Mouse (Mus musculus) R1 (cell line): Measurements from ENCODE around the gene Enpp1.

Source experiments
- DNase-seq: peaks from one replicate; pipeline ENCODE4 v3.0.0-alpha.2; 2018; ENCODE audit warnings: low read depth, low spot score

Enpp1 gene

DNA sequence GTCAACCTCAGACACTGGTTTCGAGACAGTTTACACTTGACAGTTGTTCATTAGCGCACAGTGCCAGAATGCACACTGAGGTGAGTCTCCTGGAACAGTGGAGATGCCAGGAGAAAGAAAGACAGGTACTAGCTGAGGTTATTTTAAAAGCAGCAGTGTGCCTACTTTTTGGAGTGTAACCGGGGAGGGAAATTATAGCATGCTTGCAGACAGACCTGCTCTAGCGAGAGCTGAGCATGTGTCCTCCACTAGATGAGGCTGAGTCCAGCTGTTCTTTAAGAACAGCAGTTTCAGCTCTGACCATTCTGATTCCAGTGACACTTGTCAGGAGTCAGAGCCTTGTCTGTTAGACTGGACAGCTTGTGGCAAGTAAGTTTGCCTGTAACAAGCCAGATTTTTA lies 114.2 kb downstream of the Enpp1 start:
- no peak for DNase-seq

DNA sequence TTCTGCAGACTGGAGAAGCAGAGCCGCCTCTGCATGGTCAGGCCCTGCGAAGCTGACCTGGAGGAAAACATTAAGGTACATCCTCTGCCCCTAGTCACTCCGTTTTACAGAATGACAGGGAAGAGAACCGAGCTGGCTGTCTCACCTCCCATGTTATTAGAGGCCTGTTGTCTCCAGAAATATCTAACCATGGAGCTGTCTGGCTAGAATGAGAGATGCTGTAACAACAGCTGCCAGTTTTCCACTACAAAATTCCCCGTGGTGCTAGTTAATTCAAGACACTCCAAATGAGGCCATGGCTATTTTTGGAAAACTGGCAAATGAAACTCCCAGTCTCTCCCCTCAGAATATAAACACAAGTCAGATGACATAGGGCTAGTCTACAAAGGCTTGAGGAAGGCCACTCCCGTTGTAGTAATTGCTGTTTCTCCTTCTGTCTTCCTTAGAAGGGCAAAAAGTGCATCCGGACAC lies 115.1 kb downstream of the Enpp1 start:
- DNase-seq: no peak

DNA sequence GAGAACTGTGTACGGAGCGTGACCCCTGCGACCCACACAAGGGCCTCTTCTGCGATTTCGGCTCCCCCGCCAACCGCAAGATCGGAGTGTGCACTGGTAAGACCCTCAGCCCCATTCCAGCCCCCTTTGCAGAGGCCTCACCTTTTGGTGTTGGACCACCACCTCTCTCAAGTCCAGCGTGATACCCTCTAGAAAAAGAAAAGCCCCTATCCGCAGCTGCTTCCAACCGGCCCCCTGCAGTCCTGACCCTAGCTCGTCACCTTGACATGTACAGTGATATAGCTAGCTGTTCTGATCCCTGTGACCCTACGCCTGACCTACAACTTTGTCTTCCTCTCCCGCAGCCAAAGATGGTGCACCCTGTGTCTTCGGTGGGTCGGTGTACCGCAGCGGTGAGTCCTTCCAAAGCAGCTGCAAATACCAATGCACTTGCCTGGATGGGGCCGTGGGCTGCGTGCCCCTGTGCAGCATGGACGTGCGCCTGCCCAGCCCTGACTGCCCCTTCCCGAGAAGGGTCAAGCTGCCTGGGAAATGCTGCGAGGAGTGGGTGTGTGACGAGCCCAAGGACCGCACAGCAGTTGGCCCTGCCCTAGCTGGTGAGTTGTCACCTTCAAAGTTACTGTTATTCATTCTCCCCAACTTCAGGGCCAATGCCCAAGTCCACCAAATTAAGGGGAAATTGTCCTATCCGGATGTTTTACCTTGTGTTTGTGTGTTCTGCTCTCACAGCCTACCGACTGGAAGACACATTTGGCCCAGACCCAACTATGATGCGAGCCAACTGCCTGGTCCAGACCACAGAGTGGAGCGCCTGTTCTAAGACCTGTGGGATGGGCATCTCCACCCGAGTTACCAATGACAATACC lies 115.7 kb downstream of the Enpp1 start:
- peak; percentile 46 for DNase-seq

DNA sequence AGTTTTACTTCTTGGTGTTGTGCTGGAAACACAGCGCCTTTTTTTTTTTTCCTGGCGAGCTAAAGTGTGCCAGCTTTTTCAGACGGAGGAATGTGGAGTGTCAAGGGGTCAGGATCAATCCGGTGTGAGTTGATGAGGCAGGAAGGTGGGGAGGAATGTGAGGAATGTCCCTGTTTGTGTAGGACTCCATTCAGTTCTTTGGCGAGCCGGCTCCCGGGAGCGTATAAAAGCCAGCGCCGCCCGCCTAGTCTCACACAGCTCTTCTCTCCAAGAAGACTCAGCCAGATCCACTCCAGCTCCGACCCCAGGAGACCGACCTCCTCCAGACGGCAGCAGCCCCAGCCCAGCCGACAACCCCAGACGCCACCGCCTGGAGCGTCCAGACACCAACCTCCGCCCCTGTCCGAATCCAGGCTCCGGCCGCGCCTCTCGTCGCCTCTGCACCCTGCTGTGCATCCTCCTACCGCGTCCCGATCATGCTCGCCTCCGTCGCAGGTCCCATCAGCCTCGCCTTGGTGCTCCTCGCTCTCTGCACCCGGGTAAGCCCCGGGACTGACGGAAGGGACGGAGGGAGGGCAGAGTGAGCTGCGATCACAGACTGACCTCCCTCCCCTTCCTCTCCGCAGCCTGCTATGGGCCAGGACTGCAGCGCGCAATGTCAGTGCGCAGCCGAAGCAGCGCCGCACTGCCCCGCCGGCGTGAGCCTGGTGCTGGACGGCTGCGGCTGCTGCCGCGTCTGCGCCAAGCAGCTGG lies 116.5 kb downstream of the Enpp1 start, which contains the start of gene Ccn2:
Ccn2 (plus strand) TSS at position 193 of the 753 bp plus-strand sequence.
- DNase-seq: peak; percentile 99

DNA sequence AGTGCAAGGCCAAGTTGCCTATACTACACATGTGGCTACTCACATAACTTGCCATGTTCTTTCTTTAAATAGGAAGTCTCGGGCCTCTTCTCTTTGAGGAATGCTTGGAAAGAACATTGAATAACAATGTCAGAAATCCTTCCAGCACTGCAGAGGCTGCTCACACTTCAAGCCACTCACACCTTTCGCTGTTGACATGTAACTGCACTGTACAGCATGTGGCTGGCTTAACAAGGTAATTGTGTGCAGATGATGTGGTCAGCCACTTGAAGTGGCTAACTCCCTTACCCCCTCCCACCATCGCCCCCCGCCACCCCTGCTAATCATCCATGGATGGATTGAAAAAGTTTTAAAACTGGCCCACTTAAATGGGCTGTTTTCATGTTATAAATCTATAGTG lies 118.4 kb downstream of the Enpp1 start:
- peak; percentile 27 for DNase-seq

DNA sequence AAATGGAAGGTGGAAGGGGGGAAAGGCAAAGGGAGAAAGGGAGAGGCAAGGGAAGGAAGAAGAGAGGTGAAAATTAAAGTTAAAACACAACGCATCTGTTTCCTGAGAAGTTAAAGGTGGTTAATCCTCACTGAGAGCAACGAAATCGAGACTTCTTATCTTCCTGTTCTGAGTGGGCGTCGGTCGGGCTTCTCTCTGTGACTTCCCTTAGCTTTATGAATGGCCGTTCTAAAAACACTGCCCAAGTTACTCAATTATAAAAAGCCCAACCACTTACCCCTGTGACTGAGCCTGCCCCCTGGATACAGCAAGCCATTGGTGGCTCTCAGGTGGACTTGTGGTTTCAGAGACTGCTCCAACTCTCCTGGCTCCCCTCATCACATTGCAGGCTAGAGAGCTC lies 119.0 kb downstream of the Enpp1 start:
- no peak for DNase-seq

DNA sequence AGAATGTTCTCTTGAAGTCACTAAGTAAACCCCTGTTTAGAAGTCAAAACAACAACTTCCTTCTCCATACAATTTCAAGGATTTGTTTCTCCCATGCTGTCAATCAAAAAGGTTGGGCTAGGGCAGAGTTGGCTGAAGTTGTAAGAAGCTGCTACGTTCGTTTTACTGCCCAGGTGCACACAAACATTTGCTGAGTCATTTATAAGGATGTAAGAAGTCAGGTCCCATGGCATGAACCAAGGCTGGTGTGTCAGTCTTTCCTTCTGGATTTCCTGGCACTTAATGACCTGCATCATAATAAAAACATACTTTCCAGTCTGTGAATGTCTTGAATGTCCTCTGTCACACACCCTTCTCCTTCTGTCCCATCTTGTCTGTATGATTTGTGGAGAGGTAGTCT lies 119.6 kb downstream of the Enpp1 start:
- DNase-seq: peak; percentile 31

DNA sequence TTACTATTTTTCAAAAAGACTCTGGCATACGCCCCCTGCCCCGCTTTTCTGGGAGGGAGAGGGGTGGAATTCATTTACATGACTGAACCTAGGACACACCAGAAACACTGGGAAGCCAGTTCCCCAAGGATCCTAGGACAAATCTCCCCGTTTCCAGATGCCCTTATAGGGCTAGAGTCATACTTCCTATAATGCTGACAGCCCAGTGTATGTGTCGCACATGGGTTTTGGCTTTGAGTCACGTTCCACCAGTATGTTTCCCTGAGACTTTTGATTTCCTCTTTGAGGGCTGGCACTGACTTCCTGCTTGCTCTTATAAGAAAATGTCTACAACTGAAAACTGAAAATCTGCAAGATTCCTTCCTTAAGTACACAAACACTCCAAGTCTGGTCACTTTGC lies 120.2 kb downstream of the Enpp1 start:
- peak; percentile 52 for DNase-seq

DNA sequence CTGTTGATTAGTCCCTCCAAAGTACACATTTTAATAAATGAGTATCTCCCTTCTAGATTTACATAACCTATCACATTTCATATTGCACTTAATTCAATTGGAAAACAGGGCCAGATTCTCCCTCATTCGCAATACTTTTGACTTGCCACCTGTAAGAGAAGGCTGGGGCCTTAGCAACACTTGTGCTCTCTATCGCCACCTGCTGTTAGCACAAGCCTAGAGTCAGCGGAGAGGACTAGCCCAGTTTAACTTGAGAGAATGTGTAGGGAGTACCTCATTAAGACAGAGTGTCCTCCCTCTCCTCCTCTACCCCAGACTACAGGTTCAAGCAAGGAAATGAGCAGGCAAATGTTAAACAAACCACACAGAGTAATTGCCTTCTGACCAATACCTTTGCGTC lies 120.8 kb downstream of the Enpp1 start:
- peak; percentile 96 for DNase-seq

DNA sequence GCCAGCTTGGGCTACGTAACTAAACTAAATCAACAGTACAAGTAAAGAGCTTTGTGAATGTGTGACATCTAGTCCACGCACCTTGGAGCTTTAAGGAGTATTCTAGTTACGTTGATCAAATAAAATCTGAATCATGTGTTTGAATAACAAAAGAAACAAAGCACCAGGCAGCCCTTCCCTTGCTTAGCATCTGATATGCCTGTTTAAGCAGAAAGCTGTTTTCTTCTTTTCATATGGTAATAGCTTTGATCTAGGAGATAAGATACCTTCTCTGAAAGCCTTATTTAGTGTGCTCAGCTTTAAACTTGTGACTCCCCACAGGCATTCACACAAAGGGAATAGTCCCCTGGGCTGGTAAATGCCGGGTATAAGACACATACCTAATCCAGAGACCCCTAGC lies 121.4 kb downstream of the Enpp1 start:
- DNase-seq: peak; percentile 96

DNA sequence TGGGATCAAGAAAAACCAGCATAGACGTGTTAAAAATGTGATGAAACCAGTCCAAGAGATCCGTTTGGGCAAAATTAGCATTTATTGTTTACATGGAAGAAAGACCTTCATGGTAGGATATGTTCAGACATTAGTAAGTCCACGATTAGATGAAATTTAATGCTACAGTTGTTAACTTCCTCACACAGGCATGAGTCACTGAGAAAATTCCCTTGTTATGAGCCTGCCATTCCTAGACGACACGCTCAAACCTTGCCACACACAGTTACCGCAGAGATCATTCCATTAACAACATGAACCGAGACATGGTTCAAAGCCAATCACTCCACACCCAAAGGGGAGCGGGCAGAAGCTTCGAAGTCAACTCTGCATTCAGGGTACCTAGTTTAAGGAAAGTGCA lies 122.7 kb downstream of the Enpp1 start:
- DNase-seq: no peak

DNA sequence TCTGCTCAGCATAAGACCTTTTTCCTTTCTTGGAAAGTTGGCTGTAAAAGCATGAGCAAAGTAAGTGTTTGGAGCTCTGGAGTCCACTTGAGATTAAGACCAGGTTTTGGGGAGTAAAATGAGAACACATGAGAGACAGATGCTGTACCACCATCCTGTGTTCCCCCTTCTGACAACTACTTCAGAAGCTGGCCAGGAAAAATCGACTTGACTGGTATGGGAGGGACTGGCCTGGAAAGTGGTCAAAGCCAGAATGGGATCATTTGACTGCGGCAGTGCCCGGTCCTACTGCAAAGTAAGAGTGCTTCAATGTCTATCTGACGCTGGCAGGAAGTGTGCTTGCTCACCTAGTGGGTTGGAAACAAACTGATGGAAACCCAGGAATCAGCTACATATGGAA lies 123.1 kb downstream of the Enpp1 start:
- DNase-seq: no peak
